Comparison of ENCODE assay signal across 17 mouse cellular contexts in genomic region chr16:28105085-28105484, GRCm38 (mm10).
DNase-seq lines count a peak whose midpoint lies in the region; ATAC-seq lines count a peak whose summit lies in the region.
"Had no signal": no experiment of that assay in that cellular context is flagged by ENCODE, and none has a peak within 500 bp of the region (broad histone marks: within the 10 kb centered on the region; RNA-seq: fewer than 3 reads in every experiment).

No protein-coding gene starts in this region.

- no peak overlapping the region for H3K9ac ChIP-seq in heart, embryonic 14.5 days (ENCODE audit: low read length)
- H3K9ac ChIP-seq in hindbrain, embryonic 14.5 days = no peak overlapping the region
- no peak overlapping the region for H3K9ac ChIP-seq in midbrain, embryonic 15.5 days
- no peak overlapping the region for H3K9ac ChIP-seq in liver, embryonic 11.5 days (ENCODE audit: low read depth, low read length)
- H3K9ac ChIP-seq: embryonic facial prominence, embryonic 15.5 days; limb, embryonic 15.5 days had no signal

- no peak overlapping the region for H3K4me2 ChIP-seq in heart, embryonic 14.5 days (ENCODE audit: low read length)
- no peak overlapping the region for H3K4me2 ChIP-seq in hindbrain, embryonic 14.5 days (replicated peaks)
- H3K4me2 ChIP-seq in midbrain, embryonic 15.5 days = no peak overlapping the region
- no peak overlapping the region for H3K4me2 ChIP-seq in liver, embryonic 11.5 days
- H3K4me2 ChIP-seq: embryonic facial prominence, embryonic 15.5 days; limb, embryonic 15.5 days had no signal

- 57% methylated on average over 7 of the region's 7 CpGs for WGBS in heart, embryonic 14.5 days
- WGBS in hindbrain, embryonic 14.5 days = 49% methylated on average over 7 of the region's 7 CpGs
- WGBS in midbrain, embryonic 15.5 days = 37% methylated on average over 7 of the region's 7 CpGs
- WGBS in liver, embryonic 11.5 days = 75% methylated on average over 7 of the region's 7 CpGs

- ATAC-seq in heart, embryonic 14.5 days (ENCODE audit: insufficient number of reproducible peaks, insufficient read depth, low FRiP score, low read depth) = 0 out of 2 replicates have a peak, but pooled peaks have one; percentile 43
- ATAC-seq in hindbrain, embryonic 14.5 days (ENCODE audit: low FRiP score) = no peak; the same call in 1 of the 2 replicates
- ATAC-seq in midbrain, embryonic 15.5 days (replicated peaks) = peak; percentile 27; the same call in 1 of the 2 replicates
- ATAC-seq in liver, embryonic 11.5 days (replicated peaks; ENCODE audit: low FRiP score) = no peak
- ATAC-seq: activated CD4-positive, CD25-positive, alpha-beta regulatory T cell, adult 4 months; Patski had no signal

- intact Hi-C loops in heart, postnatal 25 days (cut with DNase I) = no loop called here

- no peak overlapping the region for H3K27ac ChIP-seq in heart, embryonic 14.5 days (replicated peaks in 1 of 2; ENCODE audit: control insufficient read depth in 1 of 2, insufficient read depth in 1 of 2, low read depth in 2 of 2, low read length in 2 of 2)
- peak overlapping the region; percentile 62; the same call in 1 of the 2 replicates for H3K27ac ChIP-seq in hindbrain, embryonic 14.5 days
- peak overlapping the region; percentile 55; the same call in 1 of the 2 replicates for H3K27ac ChIP-seq in midbrain, embryonic 15.5 days
- H3K27ac ChIP-seq in liver, embryonic 11.5 days (ENCODE audit: low read depth, low read length) = no peak overlapping the region
- H3K27ac ChIP-seq: embryonic facial prominence, embryonic 15.5 days; limb, embryonic 15.5 days had no signal

- H3K9me3 ChIP-seq in heart, embryonic 14.5 days (ENCODE audit: control insufficient read depth, low read length) = no peaks in the 10 kb centered on the region
- H3K9me3 ChIP-seq in hindbrain, embryonic 14.5 days (ENCODE audit: control insufficient read depth, low read length) = no peaks in the 10 kb centered on the region
- H3K9me3 ChIP-seq in midbrain, embryonic 15.5 days = no peaks in the 10 kb centered on the region
- H3K9me3 ChIP-seq in liver, embryonic 11.5 days (ENCODE audit: control insufficient read depth, low read length) = no peaks in the 10 kb centered on the region
- H3K9me3 ChIP-seq: embryonic facial prominence, embryonic 15.5 days; limb, embryonic 15.5 days had no signal

- no peaks in the 10 kb centered on the region for H3K36me3 ChIP-seq in heart, embryonic 14.5 days (ENCODE audit: control insufficient read depth, insufficient read depth, low read length)
- H3K36me3 ChIP-seq in hindbrain, embryonic 14.5 days (replicated peaks; ENCODE audit: control insufficient read depth, insufficient read depth) = no peaks in the 10 kb centered on the region
- H3K36me3 ChIP-seq in midbrain, embryonic 15.5 days (replicated peaks) = no peaks in the 10 kb centered on the region
- H3K36me3 ChIP-seq in liver, embryonic 11.5 days (ENCODE audit: control insufficient read depth, insufficient read depth, low read length) = no peaks in the 10 kb centered on the region
- H3K36me3 ChIP-seq: embryonic facial prominence, embryonic 15.5 days; limb, embryonic 15.5 days had no signal

- H3K27me3 ChIP-seq in heart, embryonic 14.5 days (ENCODE audit: control insufficient read depth, insufficient read depth, low read length) = no peaks in the 10 kb centered on the region
- H3K27me3 ChIP-seq in hindbrain, embryonic 14.5 days (ENCODE audit: control insufficient read depth, insufficient read depth, low read length) = no peaks in the 10 kb centered on the region
- no peaks in the 10 kb centered on the region for H3K27me3 ChIP-seq in midbrain, embryonic 15.5 days (replicated peaks)
- H3K27me3 ChIP-seq in liver, embryonic 11.5 days (replicated peaks; ENCODE audit: control insufficient read depth, insufficient read depth, low read length) = no peaks in the 10 kb centered on the region
- H3K27me3 ChIP-seq: embryonic facial prominence, embryonic 15.5 days; limb, embryonic 15.5 days had no signal

- peaks cover 6 to 11% of the 10 kb centered on the region in 2 experiments for H3K4me1 ChIP-seq in heart, embryonic 14.5 days (ENCODE audit: control insufficient read depth in 2 of 2, insufficient read depth in 2 of 2, low read length in 2 of 2)
- H3K4me1 ChIP-seq in hindbrain, embryonic 14.5 days (replicated peaks; ENCODE audit: control insufficient read depth, insufficient read depth, low read length) = peaks cover 7% of the 10 kb centered on the region; the same call in 1 of the 2 replicates
- peaks cover 9% of the 10 kb centered on the region for H3K4me1 ChIP-seq in midbrain, embryonic 15.5 days
- H3K4me1 ChIP-seq in liver, embryonic 11.5 days (replicated peaks; ENCODE audit: control insufficient read depth, insufficient read depth, low read length) = no peaks in the 10 kb centered on the region
- H3K4me1 ChIP-seq: embryonic facial prominence, embryonic 15.5 days; limb, embryonic 15.5 days had no signal

- no peak for DNase-seq in heart, postnatal 25 days (ENCODE audit: low spot score)
- DNase-seq in embryo, embryonic 9.5 days (ENCODE audit: extremely low spot score) = peak; percentile 17
- no peak for DNase-seq in hindbrain, embryonic 14.5 days (ENCODE audit: low spot score)
- DNase-seq in liver, embryonic 11.5 days (ENCODE audit: low spot score) = no peak
- DNase-seq in right cerebral cortex, postnatal 10 days (ENCODE audit: low spot score in 2 of 2) = no peak
- DNase-seq: cerebellum, adult 18-20 months; gastrocnemius, postnatal 10 days; heart, postnatal 10 days; layer of hippocampus, postnatal 36 days; lung, adult 18-20 months; right cerebral cortex, adult 18-20 months had no signal

- H3K4me3 ChIP-seq in heart, embryonic 14.5 days (ENCODE audit: control insufficient read depth in 1 of 2, insufficient read depth in 1 of 2, low read depth in 1 of 2, low read length in 2 of 2) = no peak overlapping the region
- H3K4me3 ChIP-seq in hindbrain, embryonic 14.5 days (replicated peaks; ENCODE audit: low read length) = no peak overlapping the region
- no peak overlapping the region for H3K4me3 ChIP-seq in midbrain, embryonic 15.5 days
- H3K4me3 ChIP-seq in liver, embryonic 11.5 days (ENCODE audit: low read depth, low read length) = no peak overlapping the region
- H3K4me3 ChIP-seq: embryonic facial prominence, embryonic 15.5 days; limb, embryonic 15.5 days had no signal

Comparison
In these comparisons a context has a peak if more than half of its experiments do, and no peak if none do; other contexts are left out.
1. ATAC-seq: peak in heart, embryonic 14.5 days (single experiment) and midbrain, embryonic 15.5 days (single experiment); none in hindbrain, embryonic 14.5 days (single experiment) and liver, embryonic 11.5 days (single experiment).
2. H3K27ac ChIP-seq: peak in hindbrain, embryonic 14.5 days (single experiment) and midbrain, embryonic 15.5 days (single experiment); none in heart, embryonic 14.5 days (0 of 2) and liver, embryonic 11.5 days (single experiment).